Mouse (Mus musculus) adipocyte (in vitro differentiated cells): Measurements from ENCODE around the gene Slc15a5.

Experiments
- DNase-seq: peaks from one replicate; pipeline ENCODE4 v3.0.0-alpha.2; 2016; ENCODE audit warnings: low spot score

Gene Slc15a5

GRCm38 (mm10) chr6:138055572-138055971, 24.1 kb downstream of the Slc15a5 start:
- DNase-seq, result no peak

- no peak for DNase-seq
Observed at GRCm38 (mm10) chr6:138054956-138055355, 24.8 kb downstream of the Slc15a5 start.

GRCm38 (mm10) chr6:138054166-138054565, 25.6 kb downstream of the Slc15a5 start:
- DNase-seq, result no peak

- no peak for DNase-seq
Observed at GRCm38 (mm10) chr6:138053686-138054085, 26.0 kb downstream of the Slc15a5 start.

GRCm38 (mm10) chr6:138045364-138045763, 34.4 kb downstream of the Slc15a5 start:
- no peak for DNase-seq

- DNase-seq, result no peak
Observed at GRCm38 (mm10) chr6:138042891-138043290, 36.8 kb downstream of the Slc15a5 start.

GRCm38 (mm10) chr6:138041865-138042264, 37.9 kb downstream of the Slc15a5 start:
- DNase-seq, result no peak

GRCm38 (mm10) chr6:138037587-138037986, 42.1 kb downstream of the Slc15a5 start:
- no peak for DNase-seq

GRCm38 (mm10) chr6:138036891-138037290, 42.8 kb downstream of the Slc15a5 start:
- DNase-seq, result no peak

GRCm38 (mm10) chr6:138016898-138017297, 62.8 kb downstream of the Slc15a5 start:
- DNase-seq, result no peak

GRCm38 (mm10) chr6:138014976-138015674, 64.6 kb downstream of the Slc15a5 start:
- no peak for DNase-seq

GRCm38 (mm10) chr6:138011955-138012354, 67.8 kb downstream of the Slc15a5 start:
- no peak for DNase-seq

- DNase-seq, result no peak
Observed at GRCm38 (mm10) chr6:138007705-138008104, 72.0 kb downstream of the Slc15a5 start.

GRCm38 (mm10) chr6:138006525-138007251, 73.0 kb downstream of the Slc15a5 start:
- no peak for DNase-seq

- peak; percentile 30 for DNase-seq
Observed at GRCm38 (mm10) chr6:137989853-137990252, 89.9 kb downstream of the Slc15a5 start.

GRCm38 (mm10) chr6:137985169-137985568, 94.5 kb downstream of the Slc15a5 start:
- no peak for DNase-seq

- no peak for DNase-seq
Observed at GRCm38 (mm10) chr6:137982195-137982737, 97.5 kb downstream of the Slc15a5 start.

- DNase-seq, result no peak
Observed at GRCm38 (mm10) chr6:137980905-137981696, 98.6 kb downstream of the Slc15a5 start.

- no peak for DNase-seq
Observed at GRCm38 (mm10) chr6:137980413-137980812, 99.3 kb downstream of the Slc15a5 start.

GRCm38 (mm10) chr6:137979802-137980201, 99.9 kb downstream of the Slc15a5 start:
- DNase-seq, result no peak

GRCm38 (mm10) chr6:137976021-137976420, 103.7 kb downstream of the Slc15a5 start:
- no peak for DNase-seq

- no peak for DNase-seq
Observed at GRCm38 (mm10) chr6:137963703-137964102, 116.0 kb downstream of the Slc15a5 start.
